Mouse (Mus musculus): ENCODE measurements around the gene Olfr209. TPM values are rescaled to one million over a fixed set of nuclear protein-coding genes. Genes with fewer than 3 reads are reported as not detected.

Gene Olfr209
- polyA plus RNA-seq, 1 experiment from 2014 or later: not detected

GRCm38 (mm10) chr16:59318148-59318547 is 45.6 kb downstream of the Olfr209 start, which contains the start of gene Olfr204:
Gene Olfr204 (minus strand): TSS chr16:59318248.
- ATAC-seq (replicated peaks): no peak
- Histone ChIP-seq H3K4me1 (no peaks in the 10 kb centered on the region), H3K27ac (no peak within 1 kb of the TSS), H3K4me2 (no peak within 1 kb of the TSS), H3K9me3 (no peaks in the 10 kb centered on the region), H3K9ac (no peak within 1 kb of the TSS), H3K36me3 (replicated peaks) (no peaks in the 10 kb centered on the region), H3K4me3 (no peak within 1 kb of the TSS), H3K27me3 (replicated peaks) (no peaks in the 10 kb centered on the region)

Other genes with a start within 250 kb of the Olfr209 start
- gene Olfr194, start 242.9 kb downstream of the Olfr209 start, polyA plus RNA-seq (2015; fragmentation: Nextera tagmentation; extraction: Ambion mirVana): not detected in 2 replicates
- not detected in 2 replicates for gene Olfr195, start 216.9 kb downstream of the Olfr209 start, polyA plus RNA-seq (2015; fragmentation: Nextera tagmentation; extraction: Ambion mirVana)
- not detected in 2 replicates for gene Olfr196, start 193.5 kb downstream of the Olfr209 start, polyA plus RNA-seq (2015; fragmentation: Nextera tagmentation; extraction: Ambion mirVana)
- not detected in 2 replicates for gene Olfr198, start 160.5 kb downstream of the Olfr209 start, polyA plus RNA-seq (2015; fragmentation: Nextera tagmentation; extraction: Ambion mirVana)
- gene Olfr199, start 144.2 kb downstream of the Olfr209 start, polyA plus RNA-seq (2015; fragmentation: Nextera tagmentation; extraction: Ambion mirVana): not detected in 2 replicates
- not detected in 2 replicates for gene Olfr201, start 91.4 kb downstream of the Olfr209 start, polyA plus RNA-seq (2015; fragmentation: Nextera tagmentation; extraction: Ambion mirVana)
- not detected in 2 replicates for gene Olfr202, start 77.2 kb downstream of the Olfr209 start, polyA plus RNA-seq (2015; fragmentation: Nextera tagmentation; extraction: Ambion mirVana)
- not detected in 2 replicates for gene Olfr203, start 65.1 kb downstream of the Olfr209 start, polyA plus RNA-seq (2015; fragmentation: Nextera tagmentation; extraction: Ambion mirVana)
- not detected in 2 replicates for gene Olfr204, start 45.7 kb downstream of the Olfr209 start, polyA plus RNA-seq (2015; fragmentation: Nextera tagmentation; extraction: Ambion mirVana)
- not detected in 2 replicates for gene Olfr205, start 32.9 kb downstream of the Olfr209 start, polyA plus RNA-seq (2015; fragmentation: Nextera tagmentation; extraction: Ambion mirVana)
- not detected in 2 replicates for gene Olfr206, start 14.7 kb downstream of the Olfr209 start, polyA plus RNA-seq (2015; fragmentation: Nextera tagmentation; extraction: Ambion mirVana)
- gene Gabrr3, start 43.3 kb upstream of the Olfr209 start, polyA plus RNA-seq (2015; fragmentation: Nextera tagmentation; extraction: Ambion mirVana): 0.06 and 0.13 TPM in 2 replicates
- gene Riox2, start 107.8 kb upstream of the Olfr209 start, polyA plus RNA-seq (2015; fragmentation: Nextera tagmentation; extraction: Ambion mirVana): 13.6 and 14.0 TPM in 2 replicates
- gene Crybg3, start 237.0 kb upstream of the Olfr209 start, polyA plus RNA-seq (2015; fragmentation: Nextera tagmentation; extraction: Ambion mirVana): 2.5 and 3.0 TPM in 2 replicates